Mouse (Mus musculus): ENCODE data around the gene Rgs9. TPM values are rescaled to one million over a fixed set of nuclear protein-coding genes. Genes with fewer than 3 reads are reported as not detected.

Rgs9 gene
- polyA plus RNA-seq, 1 experiment: not detected

- Histone ChIP-seq H3K27ac (replicated peaks; ENCODE audit: low read depth, low read length) (no peak overlapping the region), H3K4me1 (ENCODE audit: control insufficient read depth, insufficient read depth, insufficient read length, low read length) (no peaks in the 10 kb centered on the region)
Observed at GRCm38 (mm10) chr11:109269662-109270341, 28.1 kb downstream of the Rgs9 start.

GRCm38 (mm10) chr11:109269283-109269661 is 28.7 kb downstream of the Rgs9 start:
- H3K4me1 ChIP-seq (ENCODE audit: control insufficient read depth, insufficient read depth, insufficient read length, low read length): no peaks in the 10 kb centered on the region
- no peak overlapping the region for H3K27ac ChIP-seq (replicated peaks; ENCODE audit: low read depth, low read length)
- no peak overlapping the region for H3K4me3 ChIP-seq (ENCODE audit: insufficient read depth, low read depth, low read length)

More at GRCm38 (mm10) chr11:109269662-109270341, 28.1 kb downstream of the Rgs9 start:
- H3K4me3 ChIP-seq (ENCODE audit: insufficient read depth, low read depth, low read length): no peak overlapping the region

DNA sequence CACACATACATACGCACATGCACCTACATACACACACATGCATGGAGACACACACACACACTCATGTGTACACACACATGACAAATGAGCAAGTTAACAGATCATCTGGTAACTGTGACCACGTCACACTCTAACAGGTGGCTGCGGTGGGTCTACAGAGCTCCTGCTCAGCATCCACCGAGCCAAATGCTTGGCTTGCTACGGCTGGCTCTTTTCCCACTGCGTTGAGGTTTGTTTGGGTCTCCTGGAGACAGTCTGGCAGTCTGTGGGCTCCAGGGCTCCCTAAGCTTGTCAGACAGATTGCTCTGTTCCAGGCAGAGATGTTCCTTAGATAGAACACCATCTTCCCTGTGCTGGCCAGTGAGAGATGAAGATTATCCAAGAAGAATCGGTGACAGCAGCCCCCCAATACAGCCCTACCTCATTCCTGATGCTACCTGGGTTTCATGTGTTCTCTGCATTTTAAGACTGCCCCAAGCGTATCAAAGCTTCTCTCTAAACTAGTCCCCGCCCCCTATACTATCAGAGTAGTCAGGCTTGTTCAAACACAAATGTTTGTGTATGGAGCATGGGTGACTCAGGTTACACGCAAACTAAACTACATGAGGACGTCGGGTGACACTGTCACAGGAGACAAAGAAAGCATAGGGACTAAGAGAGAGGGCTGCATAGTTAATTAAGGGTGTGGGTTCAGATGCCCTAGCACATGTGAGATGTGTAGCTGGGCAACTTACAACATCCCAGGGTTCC is 31.6 kb downstream of the Rgs9 start:
- Histone ChIP-seq H3K4me3 (ENCODE audit: insufficient read depth, low read depth, low read length) (no peak overlapping the region), H3K27ac (replicated peaks; ENCODE audit: low read depth, low read length) (no peak overlapping the region), H3K4me1 (ENCODE audit: control insufficient read depth, insufficient read depth, insufficient read length, low read length) (no peaks in the 10 kb centered on the region)

DNA sequence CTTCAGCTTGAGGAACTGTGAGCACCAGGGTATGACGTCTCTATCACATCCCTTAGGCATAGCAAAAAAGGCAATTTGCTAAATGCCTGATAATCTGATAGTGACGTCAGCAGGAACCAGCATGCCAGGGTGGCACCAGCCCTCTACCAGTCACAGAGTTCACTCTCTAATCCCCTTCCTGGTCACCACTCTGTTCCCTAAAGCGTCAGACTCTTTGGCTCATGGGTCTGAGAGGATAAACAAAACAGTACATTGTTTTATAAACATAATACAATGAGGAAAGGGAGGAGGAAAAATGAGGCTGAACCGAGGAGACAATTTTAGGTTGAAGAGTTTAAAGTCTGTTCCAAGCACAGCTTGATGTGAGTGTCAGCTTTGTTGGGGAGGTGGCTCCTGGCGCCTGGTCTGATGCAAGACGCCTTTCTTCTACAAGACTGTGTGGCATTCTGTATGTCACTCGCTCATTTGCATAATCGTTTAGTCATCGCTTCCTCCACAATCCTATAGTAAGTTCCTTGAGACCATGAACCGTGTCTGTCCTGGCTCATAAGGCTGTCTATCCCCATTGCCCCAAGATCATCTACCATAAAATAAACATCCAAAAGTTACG is 33.7 kb downstream of the Rgs9 start:
- no peaks in the 10 kb centered on the region for H3K4me1 ChIP-seq (ENCODE audit: control insufficient read depth, insufficient read depth, insufficient read length, low read length)
- no peak overlapping the region for H3K27ac ChIP-seq (replicated peaks; ENCODE audit: low read depth, low read length)
- no peak overlapping the region for H3K4me3 ChIP-seq (ENCODE audit: insufficient read depth, low read depth, low read length)

- Histone ChIP-seq H3K4me1 (ENCODE audit: control insufficient read depth, insufficient read depth, insufficient read length, low read length) (no peaks in the 10 kb centered on the region), H3K4me3 (ENCODE audit: insufficient read depth, low read depth, low read length) (no peak overlapping the region), H3K27ac (replicated peaks; ENCODE audit: low read depth, low read length) (no peak overlapping the region)
Observed at GRCm38 (mm10) chr11:109260561-109260960, 37.4 kb downstream of the Rgs9 start.

DNA sequence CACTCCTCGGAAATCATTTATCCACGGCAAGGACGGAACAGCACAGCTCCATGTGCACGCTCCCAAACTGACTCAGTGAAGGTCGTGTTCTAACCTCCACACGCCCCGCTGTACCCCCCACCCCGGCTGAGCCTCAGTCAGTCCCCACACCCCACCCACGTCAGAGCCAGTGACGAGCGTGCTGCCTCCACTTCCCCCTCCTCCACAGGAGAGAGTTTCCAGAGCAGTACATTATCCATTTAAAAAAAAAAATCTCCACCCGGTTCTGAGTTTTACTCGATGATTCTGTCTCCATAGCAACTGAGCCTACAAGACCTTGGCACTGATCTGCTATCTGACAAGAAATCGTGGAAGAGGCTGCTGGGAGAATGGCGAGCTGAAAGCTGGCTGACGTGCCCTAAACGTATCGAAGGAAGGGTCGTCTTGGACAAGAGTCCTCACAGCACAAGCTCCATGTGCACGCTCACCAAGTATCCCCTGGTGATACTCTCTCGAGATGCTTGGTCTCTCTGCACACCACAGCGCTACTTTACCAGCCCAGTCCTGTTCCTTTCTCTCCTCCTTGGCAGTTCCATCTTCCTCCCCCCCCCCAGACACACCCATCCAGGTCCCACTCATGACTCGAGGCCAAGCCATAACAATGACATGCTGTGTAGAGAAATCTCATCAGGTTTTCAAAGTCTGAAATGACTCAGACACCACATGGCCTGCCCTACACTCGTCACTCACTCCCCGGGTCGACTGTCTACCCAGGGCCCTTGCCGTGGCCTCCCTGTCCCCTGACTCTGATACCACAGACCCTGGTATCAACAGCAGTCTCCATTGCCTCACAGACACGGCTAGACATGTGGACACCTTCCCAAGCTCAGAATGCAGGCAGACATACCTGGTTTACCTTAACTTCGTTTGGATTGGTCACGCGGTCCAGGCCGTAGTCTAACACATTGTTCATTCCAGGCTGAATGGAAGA is 38.7 kb downstream of the Rgs9 start:
- H3K4me1 ChIP-seq (ENCODE audit: control insufficient read depth, insufficient read depth, insufficient read length, low read length): no peaks in the 10 kb centered on the region
- H3K27ac ChIP-seq (replicated peaks; ENCODE audit: low read depth, low read length): no peak overlapping the region
- H3K4me3 ChIP-seq (ENCODE audit: insufficient read depth, low read depth, low read length): no peak overlapping the region

DNA sequence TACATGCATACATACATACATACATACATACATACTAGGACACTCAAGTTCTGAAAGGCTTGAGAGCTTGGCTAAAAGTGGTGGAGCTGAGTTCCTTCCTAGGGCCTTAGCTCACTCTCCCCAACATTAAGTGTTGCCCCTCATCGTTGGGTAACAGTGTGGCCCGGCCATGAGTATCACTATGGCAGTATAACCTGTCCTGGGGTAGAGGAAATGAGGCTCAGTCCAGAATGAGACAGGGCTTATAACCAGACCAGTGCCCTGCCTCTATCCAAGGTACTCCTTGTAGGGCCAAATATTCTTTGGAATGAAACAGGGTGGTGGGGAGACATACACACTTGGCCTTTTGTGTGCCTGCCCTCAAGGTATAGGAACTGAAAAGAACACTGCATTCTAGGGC is 40.1 kb downstream of the Rgs9 start:
- H3K27ac ChIP-seq (replicated peaks; ENCODE audit: low read depth, low read length): no peak overlapping the region
- H3K4me1 ChIP-seq (ENCODE audit: control insufficient read depth, insufficient read depth, insufficient read length, low read length): no peaks in the 10 kb centered on the region
- no peak overlapping the region for H3K4me3 ChIP-seq (ENCODE audit: insufficient read depth, low read depth, low read length)

DNA sequence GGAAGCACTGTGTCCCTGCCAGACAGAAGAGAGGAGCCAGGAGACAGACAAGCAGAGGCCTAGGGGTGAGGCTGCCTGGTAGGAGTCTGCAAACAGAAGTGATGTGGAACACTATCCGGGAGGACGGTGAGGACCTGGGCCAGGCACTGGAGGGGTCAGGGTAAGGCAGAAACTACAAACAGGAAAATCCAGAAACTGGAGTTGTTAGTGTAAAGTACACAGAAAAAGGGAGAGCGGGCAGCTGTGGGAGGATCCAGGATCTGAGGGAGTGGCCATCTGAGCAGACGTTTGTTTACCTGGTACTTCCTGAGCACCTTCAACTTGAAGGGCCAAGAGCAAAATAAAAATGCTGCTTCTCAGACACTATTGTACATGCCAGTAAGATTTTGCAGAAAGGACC is 42.9 kb downstream of the Rgs9 start:
- Histone ChIP-seq H3K27ac (replicated peaks; ENCODE audit: low read depth, low read length) (no peak overlapping the region), H3K4me1 (ENCODE audit: control insufficient read depth, insufficient read depth, insufficient read length, low read length) (no peaks in the 10 kb centered on the region), H3K4me3 (ENCODE audit: insufficient read depth, low read depth, low read length) (no peak overlapping the region)

DNA sequence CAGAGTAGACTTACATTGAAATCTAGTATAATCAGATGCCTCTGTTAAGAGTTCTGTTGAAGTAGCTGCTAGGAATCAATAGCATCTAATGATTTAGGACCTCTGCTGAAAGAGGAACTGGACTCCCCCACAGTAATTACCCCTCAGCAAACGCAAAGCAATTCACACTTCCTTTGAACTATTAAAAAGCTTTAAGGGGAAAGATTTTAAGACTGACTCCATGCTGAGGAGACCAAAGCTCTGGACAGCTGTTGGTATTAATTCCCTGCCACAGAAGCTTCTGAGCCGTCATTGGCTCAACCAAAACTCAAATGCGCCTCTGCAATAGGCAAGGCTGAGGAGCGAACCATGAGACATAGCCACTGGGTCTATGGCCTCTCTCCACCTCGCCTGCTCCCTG is 45.4 kb downstream of the Rgs9 start:
- Histone ChIP-seq H3K4me1 (ENCODE audit: control insufficient read depth, insufficient read depth, insufficient read length, low read length) (no peaks in the 10 kb centered on the region), H3K4me3 (ENCODE audit: insufficient read depth, low read depth, low read length) (no peak overlapping the region), H3K27ac (replicated peaks; ENCODE audit: low read depth, low read length) (no peak overlapping the region)

DNA sequence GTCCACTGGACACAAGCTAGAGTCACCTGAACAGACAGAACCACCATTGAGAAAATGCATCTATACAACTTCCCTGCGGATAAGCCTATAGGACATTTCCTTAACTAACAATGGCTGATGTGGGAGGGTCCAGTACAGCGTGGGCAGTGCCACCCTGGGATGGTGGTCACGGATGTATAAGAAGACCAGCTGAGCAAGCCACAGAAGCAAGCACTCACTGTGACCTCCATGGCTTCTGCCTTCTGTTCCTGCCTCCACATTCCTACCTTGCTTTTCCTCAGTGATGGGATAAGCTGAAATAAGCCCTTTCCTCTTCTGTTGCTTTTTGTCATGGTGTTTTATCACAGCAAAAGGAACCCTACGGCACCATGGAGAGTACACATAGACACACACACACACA is 47.4 kb downstream of the Rgs9 start:
- no peaks in the 10 kb centered on the region for H3K4me1 ChIP-seq (ENCODE audit: control insufficient read depth, insufficient read depth, insufficient read length, low read length)
- H3K27ac ChIP-seq (replicated peaks; ENCODE audit: low read depth, low read length): no peak overlapping the region
- H3K4me3 ChIP-seq (ENCODE audit: insufficient read depth, low read depth, low read length): no peak overlapping the region

DNA sequence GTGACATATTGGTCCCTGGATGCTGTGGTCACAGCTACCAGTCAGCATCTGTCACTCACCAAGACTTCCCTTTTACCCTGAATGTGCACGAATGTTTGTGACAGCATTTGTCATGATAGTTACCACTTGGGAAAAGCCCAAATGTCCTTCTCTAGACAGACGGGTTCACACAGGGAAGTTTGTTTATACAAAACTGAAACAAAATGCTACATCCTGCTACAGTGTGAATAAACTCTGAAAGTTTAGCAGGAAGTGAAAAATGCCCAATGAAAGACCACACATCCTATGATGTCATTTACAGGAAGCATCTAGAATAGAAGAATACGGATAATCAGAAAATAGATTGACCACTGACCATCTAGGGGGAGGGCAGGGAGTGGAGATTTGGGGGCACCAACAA is 51.0 kb downstream of the Rgs9 start:
- Histone ChIP-seq H3K4me1 (ENCODE audit: control insufficient read depth, insufficient read depth, insufficient read length, low read length) (no peaks in the 10 kb centered on the region), H3K27ac (replicated peaks; ENCODE audit: low read depth, low read length) (no peak overlapping the region), H3K4me3 (ENCODE audit: insufficient read depth, low read depth, low read length) (no peak overlapping the region)

DNA sequence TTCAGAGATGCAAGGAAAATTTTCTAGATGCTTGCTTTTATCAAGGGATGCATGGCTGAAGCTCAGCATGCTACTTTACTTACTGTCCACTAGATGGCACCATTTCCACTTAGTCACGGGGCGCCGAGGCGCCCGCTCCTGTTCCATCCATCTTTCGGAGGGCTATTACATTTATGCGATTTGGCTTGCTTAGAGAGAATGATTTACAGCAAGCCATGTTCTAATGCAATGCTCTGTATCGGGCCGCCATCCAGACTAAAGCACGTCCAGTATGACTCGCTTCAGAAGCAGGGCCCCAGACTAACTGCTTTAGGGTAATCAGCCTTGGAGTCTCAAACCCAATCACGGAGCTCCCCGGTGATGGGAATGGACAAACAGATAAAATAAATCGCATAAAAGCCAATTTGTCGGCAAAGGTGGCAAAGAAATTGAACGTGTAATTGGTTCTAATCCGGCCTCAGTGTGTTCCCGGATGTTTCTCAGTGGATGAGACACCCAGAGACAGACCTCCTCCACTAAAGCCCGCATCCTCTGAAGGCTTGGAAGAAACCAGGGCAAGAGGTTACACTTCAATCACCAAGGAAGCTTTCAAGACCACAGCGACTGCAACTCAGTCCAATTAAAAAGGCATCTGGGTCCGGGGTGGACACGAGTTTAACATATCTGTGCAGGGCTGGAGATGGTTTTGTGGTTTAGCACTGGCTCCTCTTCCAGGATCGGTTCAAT is 53.1 kb downstream of the Rgs9 start:
- Histone ChIP-seq H3K4me1 (ENCODE audit: control insufficient read depth, insufficient read depth, insufficient read length, low read length) (no peaks in the 10 kb centered on the region), H3K4me3 (ENCODE audit: insufficient read depth, low read depth, low read length) (no peak overlapping the region)

DNA sequence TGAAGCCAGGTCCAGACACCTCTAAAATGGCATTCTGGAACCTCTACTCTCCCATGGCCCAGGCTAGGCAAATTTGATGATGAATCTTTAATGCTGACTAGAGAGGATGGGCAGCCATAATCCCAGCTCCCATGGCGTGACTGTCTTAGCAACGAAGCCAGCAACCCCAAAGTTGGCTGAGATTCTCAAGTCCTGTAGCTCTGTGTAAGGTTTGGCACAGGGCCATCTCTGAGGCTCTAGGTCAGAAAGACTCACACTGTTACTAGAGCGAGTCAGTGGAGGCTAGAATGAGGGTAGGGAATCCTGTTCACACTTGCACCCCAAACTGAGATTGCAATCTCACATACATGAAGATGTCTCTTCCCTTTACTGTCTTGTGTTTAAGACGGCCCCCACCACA is 57.8 kb downstream of the Rgs9 start:
- H3K4me1 ChIP-seq (ENCODE audit: control insufficient read depth, insufficient read depth, insufficient read length, low read length): no peaks in the 10 kb centered on the region
- H3K4me3 ChIP-seq (ENCODE audit: insufficient read depth, low read depth, low read length): no peak overlapping the region
- H3K27ac ChIP-seq (replicated peaks; ENCODE audit: low read depth, low read length): no peak overlapping the region

More for the DNA sequence above, 53.1 kb downstream of the Rgs9 start:
- H3K27ac ChIP-seq (replicated peaks; ENCODE audit: low read depth, low read length): no peak overlapping the region

GRCm38 (mm10) chr11:109238671-109239070 is 59.3 kb downstream of the Rgs9 start:
- Histone ChIP-seq H3K4me1 (ENCODE audit: control insufficient read depth, insufficient read depth, insufficient read length, low read length) (no peaks in the 10 kb centered on the region), H3K27ac (replicated peaks; ENCODE audit: low read depth, low read length) (no peak overlapping the region), H3K4me3 (ENCODE audit: insufficient read depth, low read depth, low read length) (no peak overlapping the region)
